Mouse (Mus musculus) embryonic facial prominence, embryonic 10.5 days (tissue): ENCODE measurements around the gene Wdr76. TPM values are rescaled to one million over a fixed set of nuclear protein-coding genes. Genes with fewer than 3 reads are reported as not detected.
"Not testable (repeated sequence)": the region's sequence is repeated elsewhere in the genome, so short reads cannot be mapped to it uniquely, and the experiment has no call there.

Source experiments
- DNase-seq: peaks from one replicate; pipeline ENCODE4 v3.0.0-alpha.2; 2017; ENCODE audit warnings: low spot score
- H3K27ac ChIP-seq: fragments of 300-500 bp; sonication (generic); replicated peaks from 2 replicates; pipeline ENCODE4 v1.5.1; 2016; ENCODE audit warnings: mild to moderate bottlenecking
- H3K27me3 ChIP-seq: fragments of 300-500 bp; sonication (generic); replicated peaks from 2 replicates; pipeline ENCODE4 v1.6.1; 2016; ENCODE audit warnings: low read depth, mild to moderate bottlenecking; ENCODE audit not compliant: poor library complexity, severe bottlenecking
- H3K36me3 ChIP-seq: fragments of 300-500 bp; sonication (generic); replicated peaks from 2 replicates; pipeline ENCODE4 v1.6.1; 2016; ENCODE audit warnings: mild to moderate bottlenecking, moderate library complexity
- H3K4me1 ChIP-seq: fragments of 300-500 bp; sonication (generic); 2 replicates; pipeline ENCODE4 v1.6.1; 2016
- H3K4me3 ChIP-seq: fragments of 300-500 bp; sonication (generic); 2 replicates; pipeline ENCODE4 v1.5.1; 2016; ENCODE audit warnings: mild to moderate bottlenecking, moderate library complexity
- H3K9me3 ChIP-seq: fragments of 300-500 bp; sonication (generic); 2 replicates; pipeline ENCODE4 v1.6.1; 2016; ENCODE audit warnings: mild to moderate bottlenecking
- WGBS: fragments of 180-500 bp; shearing (Covaris S2); methylation state at CpG from one replicate; pipeline ENCODE4 v1.1.7; 2016; 5-methylcytosine and 5-hydroxymethylcytosine counted together
- polyA plus RNA-seq: library from polyadenylated mRNA; unstranded; fragments of >200 nt; fragmentation: Nextera tagmentation; extraction: Ambion mirVana; gene quantifications from 2 replicates; pipeline ENCODE4 v1.2.1, GENCODE M21; 2016

The Wdr76 gene
- 10.8 TPM in 2 replicates for polyA plus RNA-seq

DNA sequence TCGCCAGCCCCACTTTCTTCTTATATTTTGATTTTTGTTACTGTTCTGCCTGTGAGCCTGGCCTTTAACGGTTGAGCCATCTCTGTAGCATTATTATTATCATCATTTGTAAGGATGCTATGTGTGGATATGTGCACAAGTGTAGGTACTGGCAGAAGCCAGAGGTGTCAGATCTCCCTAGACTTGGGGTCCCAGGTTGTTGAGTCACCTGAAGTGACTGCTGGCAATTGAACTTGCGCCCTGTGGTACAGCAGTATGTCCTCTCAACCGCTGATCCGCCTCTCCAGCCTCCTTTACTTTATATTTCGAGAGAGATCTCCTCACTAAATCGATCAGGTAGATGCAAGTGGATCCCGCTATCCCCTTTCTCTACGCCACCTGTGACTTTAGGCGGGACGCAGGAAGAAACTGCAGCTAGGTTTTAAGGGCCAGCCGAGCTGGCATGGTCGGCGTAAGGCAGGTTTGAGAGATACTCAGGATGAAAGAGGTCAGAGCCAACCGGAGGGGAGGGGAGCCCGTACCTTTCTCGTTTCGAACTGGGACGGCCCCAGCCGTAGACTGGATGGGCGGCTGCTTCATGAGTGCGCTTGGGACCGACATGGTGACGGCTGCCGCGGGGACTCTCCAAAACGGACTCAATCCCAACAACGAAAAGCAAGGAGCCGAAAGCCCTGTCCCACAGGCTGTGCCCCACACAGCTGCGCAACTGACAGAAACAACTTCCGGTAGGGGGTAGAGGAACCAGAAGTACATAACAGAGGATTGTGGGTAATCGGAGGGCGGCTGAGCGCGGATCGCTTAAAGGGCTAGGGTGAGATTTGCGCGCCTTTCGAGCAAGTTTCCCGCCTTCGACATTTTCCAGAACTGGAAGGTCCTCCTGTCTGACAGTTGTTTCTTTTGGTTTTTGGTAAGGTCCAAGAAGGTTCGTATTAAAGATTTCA, at the start of gene Wdr76, which contains the start of gene Mfap1a:
TSS of gene Wdr76 (plus strand) at position 782 of the 941 bp plus-strand sequence.
TSS of gene Mfap1a (minus strand) at position 724 of the 941 bp plus-strand sequence.
- Histone ChIP-seq H3K4me3 (peak within 1 kb of the TSS; percentile 67), H3K36me3 (peaks cover 44% of the 10 kb centered on the region), H3K4me1 (peaks cover 18% of the 10 kb centered on the region), H3K27ac (peak within 1 kb of the TSS; percentile 80)
- 5% methylated on average over 42 of the region's 42 CpGs for WGBS
- H3K9me3 ChIP-seq, H3K27me3 ChIP-seq: not testable (repeated sequence)
- peak; percentile 90 for DNase-seq

DNA sequence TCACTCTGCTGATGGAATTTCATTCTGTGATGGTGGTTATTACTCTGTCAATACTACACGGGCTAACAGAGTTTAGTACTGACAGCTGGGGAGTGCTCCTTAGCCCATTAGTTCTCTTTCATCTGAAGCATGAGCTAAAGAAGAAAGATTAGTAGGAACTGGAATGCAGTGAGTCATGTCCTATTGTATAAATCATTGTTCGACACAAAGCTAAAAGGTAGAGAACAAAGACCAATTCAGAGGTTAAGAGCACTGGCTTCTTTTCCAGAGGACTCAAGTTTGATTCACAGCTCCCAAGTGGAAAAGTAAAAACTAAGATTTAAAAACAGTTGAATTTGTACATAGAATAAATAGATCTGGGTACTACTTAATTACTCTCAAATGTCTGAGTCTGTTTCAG, 46.5 kb upstream of the Wdr76 start:
- H3K27ac ChIP-seq = no peak overlapping the region
- WGBS = 81% methylated on average over 2 of the region's 2 CpGs
- H3K27me3 ChIP-seq = no peaks in the 10 kb centered on the region

DNA sequence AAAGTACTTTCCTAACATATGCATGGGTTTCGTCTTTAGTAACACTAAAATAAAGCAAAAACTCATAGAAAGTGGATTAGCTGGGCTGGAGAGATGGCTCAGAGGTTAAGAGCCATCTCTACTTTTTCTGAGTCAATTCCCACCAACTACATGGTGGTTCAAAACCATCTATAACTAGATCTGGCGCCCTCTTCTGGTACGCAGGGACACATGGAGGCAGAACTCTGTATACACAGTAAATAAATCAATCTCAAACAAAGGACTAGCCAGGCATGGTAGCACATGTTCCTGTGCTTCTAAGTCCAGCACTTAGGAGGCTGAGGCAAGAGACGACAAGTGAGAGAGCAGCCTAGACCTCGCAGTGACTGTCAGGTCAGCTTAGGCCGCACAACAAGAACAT, 37.5 kb upstream of the Wdr76 start:
- WGBS = 63% methylated on average over 4 of the region's 6 CpGs
- H3K36me3 ChIP-seq = peaks cover 17% of the 10 kb centered on the region
- H3K4me1 ChIP-seq, DNase-seq, H3K4me3 ChIP-seq, H3K27me3 ChIP-seq, H3K9me3 ChIP-seq, H3K27ac ChIP-seq: not testable (repeated sequence)

More for the DNA sequence above, 46.5 kb upstream of the Wdr76 start:
- Histone ChIP-seq H3K36me3 (peaks cover 35% of the 10 kb centered on the region), H3K9me3 (no peaks in the 10 kb centered on the region), H3K4me1 (peaks cover 13% of the 10 kb centered on the region), H3K4me3 (no peak overlapping the region)
- no peak for DNase-seq

DNA sequence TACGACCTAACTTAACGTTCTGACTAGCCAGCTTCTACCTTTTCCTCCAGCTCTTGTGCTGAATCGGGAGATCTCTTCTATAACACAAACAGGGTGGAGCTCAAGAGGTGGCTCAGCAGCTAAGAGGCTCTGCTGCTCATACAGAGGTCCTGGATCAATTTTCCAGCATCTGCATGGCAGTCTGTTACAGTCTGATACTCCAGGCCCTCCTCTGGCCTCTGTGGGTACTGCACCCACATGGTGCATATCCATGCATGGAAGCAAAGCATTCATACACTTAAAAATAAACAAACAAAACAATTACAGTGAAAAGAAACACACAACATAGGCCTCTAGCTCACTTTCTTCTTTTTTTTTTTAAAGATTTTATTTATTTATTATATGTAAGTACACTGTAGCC, 33.7 kb upstream of the Wdr76 start:
- H3K36me3 ChIP-seq = peaks cover 16% of the 10 kb centered on the region
- not testable (repeated sequence) for H3K4me1 ChIP-seq, DNase-seq, H3K9me3 ChIP-seq, H3K27me3 ChIP-seq, H3K27ac ChIP-seq
- WGBS = 97% methylated on average over 3 of the region's 3 CpGs
- H3K4me3 ChIP-seq = peak overlapping the region; percentile 68

DNA sequence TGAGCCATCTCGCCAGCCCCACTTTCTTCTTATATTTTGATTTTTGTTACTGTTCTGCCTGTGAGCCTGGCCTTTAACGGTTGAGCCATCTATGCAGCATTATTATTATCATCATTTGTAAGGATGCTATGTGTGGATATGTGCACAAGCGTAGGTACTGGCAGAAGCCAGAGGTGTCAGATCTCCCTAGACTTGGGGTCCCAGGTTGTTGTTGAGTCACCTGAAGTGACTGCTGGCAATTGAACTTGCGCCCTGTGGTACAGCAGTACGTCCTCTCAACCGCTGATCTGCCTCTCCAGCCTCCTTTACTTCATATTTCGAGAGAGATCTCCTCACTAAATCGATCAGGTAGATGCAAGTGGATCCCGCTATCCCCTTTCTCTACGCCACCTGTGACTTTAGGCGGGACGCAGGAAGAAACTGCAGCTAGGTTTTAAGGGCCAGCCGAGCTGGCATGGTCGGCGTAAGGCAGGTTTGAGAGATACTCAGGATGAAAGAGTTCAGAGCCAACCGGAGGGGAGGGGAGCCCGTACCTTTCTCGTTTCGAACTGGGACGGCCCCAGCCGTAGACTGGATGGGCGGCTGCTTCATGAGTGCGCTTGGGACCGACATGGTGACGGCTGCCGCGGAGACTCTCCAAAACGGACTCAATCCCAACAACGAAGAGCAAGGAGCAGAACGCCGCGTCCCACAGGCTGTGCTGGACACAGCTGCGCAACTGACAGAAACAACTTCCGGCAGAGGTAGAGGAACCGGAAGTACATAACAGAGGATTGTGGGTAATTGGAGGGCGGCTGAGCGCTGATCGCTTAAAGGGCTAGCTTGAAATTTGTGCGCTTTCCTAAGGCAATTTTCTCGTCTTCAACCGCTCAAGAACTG, 33.0 kb upstream of the Wdr76 start, which contains the start of gene Mfap1b:
TSS of gene Mfap1b (minus strand) at position 767 of the 879 bp plus-strand sequence.
- peak; percentile 85 for DNase-seq
- H3K27me3 ChIP-seq, H3K4me1 ChIP-seq, H3K9me3 ChIP-seq: not testable (repeated sequence)
- WGBS = 6% methylated on average over 41 of the region's 41 CpGs
- Histone ChIP-seq H3K4me3 (peak within 1 kb of the TSS; percentile 68), H3K36me3 (peaks cover 12% of the 10 kb centered on the region), H3K27ac (peak within 1 kb of the TSS; percentile 63)

DNA sequence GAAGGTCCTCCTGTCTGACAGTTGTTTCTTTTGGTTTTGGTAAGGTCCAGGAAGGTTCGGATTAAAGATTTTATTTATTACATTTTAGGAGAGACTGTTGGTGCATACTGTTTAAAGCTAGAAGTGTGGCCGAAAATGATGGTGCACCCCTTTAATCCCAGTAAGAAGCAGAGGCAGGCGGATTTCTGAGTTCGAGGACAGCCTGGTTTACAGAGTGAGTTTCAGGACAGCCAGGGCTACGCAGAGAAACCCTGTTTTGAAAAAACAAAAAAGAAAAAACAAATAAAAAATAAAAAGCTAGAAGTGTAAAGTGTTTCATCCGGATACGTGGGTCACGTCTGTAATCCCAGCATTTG, 32.4 kb upstream of the Wdr76 start:
- H3K27ac ChIP-seq = peak overlapping the region; percentile 63
- 38% methylated on average over 8 of the region's 8 CpGs for WGBS

DNA sequence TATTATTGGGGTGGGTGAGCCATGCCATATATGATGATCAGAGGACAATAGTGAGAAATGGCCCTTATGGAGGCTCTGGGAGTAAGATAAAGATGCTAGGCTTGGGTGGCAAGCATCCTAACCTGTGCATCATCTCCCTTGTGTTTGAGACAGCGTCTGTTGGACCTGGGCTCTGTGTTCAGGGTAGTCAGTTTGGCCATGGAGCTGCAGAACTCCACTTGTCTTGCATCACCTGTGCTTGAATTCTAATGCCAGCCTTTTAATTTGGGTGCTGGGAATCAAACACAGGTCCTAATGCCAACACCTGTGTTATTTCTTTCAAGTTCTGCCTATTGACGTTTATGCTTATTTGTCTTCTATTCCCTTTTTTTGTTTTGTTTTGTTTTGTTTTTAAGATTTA, 31.2 kb upstream of the Wdr76 start:
- H3K4me3 ChIP-seq, H3K27me3 ChIP-seq, H3K9me3 ChIP-seq, H3K27ac ChIP-seq, DNase-seq, H3K4me1 ChIP-seq: not testable (repeated sequence)
- WGBS = 92% methylated on average over 2 of the region's 2 CpGs
- H3K36me3 ChIP-seq = peaks cover 11% of the 10 kb centered on the region

More for the DNA sequence above, 32.4 kb upstream of the Wdr76 start:
- Histone ChIP-seq H3K4me1 (0 out of 2 replicates have a peak, but pooled peaks cover 7% of the 10 kb centered on the region), H3K9me3 (no peaks in the 10 kb centered on the region), H3K36me3 (peaks cover 12% of the 10 kb centered on the region), H3K27me3 (no peaks in the 10 kb centered on the region), H3K4me3 (peak overlapping the region; percentile 68)
- no peak for DNase-seq

DNA sequence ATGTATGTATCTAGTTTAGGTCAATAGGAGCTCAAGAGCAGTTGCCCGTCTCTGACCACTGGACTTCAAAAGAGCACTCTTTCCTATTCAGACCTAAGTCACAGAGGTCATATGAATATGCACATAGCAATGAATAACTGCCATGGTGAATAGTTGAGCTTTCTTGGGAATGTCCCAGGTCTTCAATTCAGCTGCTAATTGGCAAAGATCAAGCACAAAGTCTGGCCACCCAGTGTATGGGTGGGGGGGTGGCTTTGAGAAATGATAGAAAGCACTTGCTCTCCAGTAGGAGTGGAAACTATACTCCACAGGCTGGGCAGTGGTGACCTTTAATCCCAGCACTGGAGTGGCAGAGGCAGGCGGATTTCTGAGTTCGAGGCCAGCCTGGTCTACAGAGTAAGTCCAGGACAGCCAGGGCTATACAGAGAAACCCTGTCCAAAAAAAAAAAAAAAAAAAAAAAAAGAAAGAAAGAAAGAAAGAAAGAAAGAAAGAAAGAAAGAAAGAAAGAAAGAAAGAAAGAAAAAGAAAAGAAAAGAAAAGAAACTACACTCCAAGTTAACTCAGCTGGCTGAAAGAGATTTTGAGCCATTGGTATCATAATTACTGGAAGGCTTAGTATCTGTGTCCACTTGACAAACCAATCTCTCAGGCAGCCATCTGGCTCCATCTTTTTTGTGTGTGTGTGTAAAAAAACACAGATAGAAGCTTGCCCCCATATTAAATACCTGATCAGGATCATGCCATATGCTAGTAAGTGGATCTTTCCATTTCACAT, 28.8 kb upstream of the Wdr76 start:
- 82% methylated on average over 3 of the region's 3 CpGs for WGBS
- Histone ChIP-seq H3K27ac (no peak overlapping the region), H3K27me3 (no peaks in the 10 kb centered on the region), H3K9me3 (no peaks in the 10 kb centered on the region), H3K36me3 (no peaks in the 10 kb centered on the region), H3K4me3 (no peak overlapping the region), H3K4me1 (0 out of 2 replicates have a peak, but pooled peaks cover 7% of the 10 kb centered on the region)
- no peak for DNase-seq

DNA sequence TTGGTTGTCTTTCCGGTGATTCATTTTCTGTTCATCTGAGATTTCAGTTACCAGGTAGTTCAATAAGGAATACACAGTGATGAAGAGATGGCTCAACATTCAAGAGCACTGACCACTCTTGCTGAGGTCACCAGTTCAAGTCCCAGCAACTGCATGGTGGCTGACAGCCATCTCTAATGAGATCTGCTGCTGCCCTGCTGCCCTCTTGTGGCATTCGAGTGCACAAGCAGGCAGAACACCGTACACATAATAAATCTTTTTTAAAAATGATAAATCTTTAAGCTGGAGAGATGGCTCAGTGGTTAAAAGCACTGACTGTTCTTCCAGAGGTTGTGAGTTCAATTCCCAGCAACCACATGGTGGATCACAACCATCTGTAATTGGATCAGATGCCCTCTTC, 26.0 kb upstream of the Wdr76 start:
- no peaks in the 10 kb centered on the region for H3K9me3 ChIP-seq
- no peaks in the 10 kb centered on the region for H3K36me3 ChIP-seq
- H3K4me3 ChIP-seq = no peak overlapping the region
- DNase-seq = no peak
- no peak overlapping the region for H3K27ac ChIP-seq
- WGBS = 62% methylated on average over 3 of the region's 3 CpGs
- no peaks in the 10 kb centered on the region for H3K27me3 ChIP-seq
- no peaks in the 10 kb centered on the region for H3K4me1 ChIP-seq

DNA sequence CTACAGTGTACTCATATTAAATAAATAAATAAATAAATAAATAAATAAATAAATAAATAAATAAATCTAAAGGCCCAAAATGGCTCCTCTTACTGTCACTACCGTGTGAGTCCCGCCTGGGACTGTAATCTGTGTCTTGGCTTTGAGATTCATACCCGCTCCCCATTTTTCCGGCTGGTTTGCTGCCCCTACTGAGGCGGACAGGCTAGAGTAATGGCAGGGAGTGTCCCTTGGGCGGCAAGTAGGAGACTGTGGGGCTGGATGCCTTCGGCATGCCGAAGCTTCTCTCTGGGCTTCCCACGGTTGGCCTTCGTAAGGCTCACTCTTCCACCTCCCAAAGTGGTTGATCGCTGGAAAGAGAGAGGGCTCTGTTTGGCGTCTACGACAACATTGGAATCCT, 25.6 kb upstream of the Wdr76 start:
- WGBS = 85% methylated on average over 13 of the region's 13 CpGs
- H3K4me3 ChIP-seq, H3K9me3 ChIP-seq, DNase-seq, H3K4me1 ChIP-seq, H3K36me3 ChIP-seq, H3K27me3 ChIP-seq, H3K27ac ChIP-seq: not testable (repeated sequence)

DNA sequence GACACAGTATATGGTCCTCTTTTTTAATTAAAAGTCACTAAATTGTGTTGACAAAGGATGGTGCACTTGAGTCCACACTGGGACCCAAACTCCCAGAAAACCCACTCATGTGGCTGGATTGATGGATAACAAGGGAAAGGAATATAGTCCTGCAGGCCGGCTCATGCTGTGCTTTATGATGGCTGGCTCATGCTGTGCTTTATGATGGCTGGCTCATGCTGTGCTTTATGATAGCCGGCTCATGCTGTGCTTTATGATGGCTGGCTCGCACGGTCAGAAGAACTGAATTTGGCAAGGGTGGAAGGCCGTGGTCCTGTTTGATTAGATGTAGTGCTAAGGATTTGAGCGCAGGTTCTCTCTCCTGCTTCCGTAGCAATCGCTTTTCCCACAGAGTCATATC, 22.9 kb upstream of the Wdr76 start:
- no peak overlapping the region for H3K4me3 ChIP-seq
- no peaks in the 10 kb centered on the region for H3K9me3 ChIP-seq
- H3K27ac ChIP-seq = no peak overlapping the region
- no peak for DNase-seq
- WGBS = 75% methylated on average over 8 of the region's 8 CpGs
- H3K27me3 ChIP-seq = no peaks in the 10 kb centered on the region
- H3K4me1 ChIP-seq = no peaks in the 10 kb centered on the region
- no peaks in the 10 kb centered on the region for H3K36me3 ChIP-seq

DNA sequence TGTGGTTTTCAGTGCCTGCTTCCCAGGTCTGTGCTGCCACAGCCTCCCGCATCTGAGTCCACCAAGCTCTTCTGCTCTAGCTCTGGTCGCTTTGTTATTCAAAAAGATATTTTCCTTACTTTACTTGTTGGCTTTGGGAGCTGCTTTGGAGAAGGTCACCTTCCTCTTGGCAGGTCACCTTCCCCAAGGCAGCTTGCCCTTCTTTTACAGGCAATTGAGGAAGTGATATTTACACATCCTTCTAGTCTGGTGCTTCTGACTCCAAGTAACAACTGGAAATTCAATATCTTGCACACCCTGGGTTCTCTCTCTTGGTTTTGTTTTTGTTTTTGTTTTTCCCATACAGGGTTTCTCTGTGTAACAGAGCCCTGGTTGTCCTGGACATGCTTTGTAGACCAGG, 22.1 kb upstream of the Wdr76 start:
- H3K36me3 ChIP-seq, H3K9me3 ChIP-seq, H3K4me3 ChIP-seq, H3K27ac ChIP-seq, DNase-seq, H3K4me1 ChIP-seq, H3K27me3 ChIP-seq: not testable (repeated sequence)
- WGBS = 83% methylated on average over 2 of the region's 2 CpGs
